Mouse (Mus musculus) ZHBTc4 (cell line): ENCODE results near the gene Olfr288.
A peak's percentile ranks its signal among the peaks of the same experiment; 100 is the strongest.

ENCODE experiments used
- DNase-seq: peaks from one replicate; pipeline ENCODE4 v3.0.0-alpha.2; 2011; ENCODE audit warnings: low read depth, low spot score

Olfr288 gene

DNA sequence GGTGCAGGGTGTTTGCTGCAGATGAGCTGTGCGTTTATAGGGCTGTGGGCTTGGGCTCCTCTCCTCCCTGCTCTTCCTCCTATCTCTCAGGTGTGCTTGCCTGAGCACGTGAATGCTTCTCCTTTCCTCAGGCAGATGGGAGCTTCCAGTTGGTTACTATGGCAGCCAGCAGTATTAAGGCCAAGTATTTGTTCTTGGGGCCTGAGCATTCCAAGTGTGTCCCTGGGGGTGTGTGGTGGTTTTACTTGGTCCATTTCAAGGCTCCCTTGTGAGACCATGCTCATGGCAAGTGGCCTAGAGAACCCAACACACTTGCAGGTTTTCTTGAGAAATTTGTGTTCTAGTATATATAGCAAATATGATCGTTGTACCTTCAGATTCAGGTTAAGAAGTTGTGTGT, at the start of gene Olfr288:
Gene Olfr288 (minus strand): TSS at position 101 of the 400 bp plus-strand sequence.
- no peak for DNase-seq

DNA sequence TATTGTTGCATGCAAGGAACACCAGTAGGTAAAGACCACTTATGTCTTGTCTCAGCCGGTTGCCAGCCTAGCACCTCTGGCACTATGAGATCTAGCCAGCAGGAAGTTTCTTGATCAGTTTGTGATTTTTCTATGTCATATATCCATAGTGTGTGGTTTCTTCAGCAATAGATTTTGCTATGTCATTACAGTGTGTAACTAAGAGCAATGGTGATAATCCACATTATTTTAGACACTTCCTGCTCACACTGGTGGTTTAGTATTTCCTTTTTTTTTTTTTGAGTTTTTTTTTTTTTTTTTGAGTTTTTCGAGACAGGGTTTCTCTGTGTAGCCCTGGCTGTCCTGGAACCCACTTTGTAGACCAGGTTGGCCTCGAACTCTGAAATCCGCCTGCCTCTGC, 40.1 kb upstream of the Olfr288 start:
- no peak for DNase-seq

DNA sequence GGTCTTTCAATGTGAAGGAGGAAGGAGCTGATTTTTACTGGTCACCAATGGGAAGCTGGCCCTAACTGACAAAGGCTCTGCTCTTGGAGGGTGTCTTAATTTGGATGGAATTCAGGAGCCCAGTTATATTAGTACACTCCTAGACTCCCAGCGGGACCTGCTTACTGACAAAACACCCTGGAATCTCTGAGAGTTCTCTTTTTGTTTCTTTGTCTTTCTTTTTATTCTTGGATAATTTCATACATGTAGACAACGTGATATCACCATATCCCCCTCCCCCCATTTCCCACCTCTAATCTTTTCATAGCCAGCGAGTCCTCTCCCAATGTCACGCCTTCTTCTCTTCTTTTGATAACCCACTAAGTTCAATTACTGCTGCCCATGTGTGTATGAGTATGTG, 39.0 kb upstream of the Olfr288 start, which contains the start of gene Olfr286:
Gene Olfr286 (minus strand): TSS at position 101 of the 400 bp plus-strand sequence.
- DNase-seq = no peak

DNA sequence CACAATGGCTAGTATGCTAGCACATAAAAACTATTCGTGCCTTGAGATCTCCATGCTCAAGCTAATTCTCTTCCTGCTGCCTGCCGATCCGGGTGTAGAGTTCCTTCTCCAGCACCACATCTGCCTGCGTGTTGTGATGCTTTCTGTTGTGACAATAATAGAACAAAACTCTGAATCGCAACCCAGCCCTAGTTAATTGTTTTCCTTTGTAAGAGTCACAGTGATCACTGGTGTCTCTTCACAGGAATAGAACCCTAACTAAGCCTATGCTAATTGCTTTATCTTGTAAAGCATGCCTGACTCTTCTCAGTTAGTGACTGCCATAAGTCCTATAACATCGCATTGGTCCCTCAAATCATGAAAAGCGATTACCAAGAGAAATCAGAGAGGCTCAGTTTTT, 30.8 kb upstream of the Olfr288 start:
- DNase-seq = peak; percentile 61

DNA sequence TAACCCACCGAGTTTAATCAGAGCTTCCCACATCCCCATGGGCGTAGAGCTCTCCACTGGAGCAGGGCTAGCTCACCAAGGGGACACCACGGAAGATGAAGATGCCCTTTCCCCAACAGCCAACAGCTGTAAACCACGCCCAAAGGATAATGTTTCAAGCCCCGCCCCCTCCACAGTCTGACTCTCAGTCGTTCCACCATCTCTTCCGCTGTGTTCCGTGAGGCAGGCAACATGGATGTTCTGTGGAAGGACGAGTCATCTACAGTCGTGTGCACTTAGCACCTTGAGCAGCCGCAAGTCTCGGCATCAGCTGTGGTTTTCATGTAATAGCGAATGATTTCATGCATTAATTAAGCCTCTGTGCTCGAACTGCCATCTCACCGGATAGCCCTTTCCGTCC, 30.3 kb upstream of the Olfr288 start:
- peak; percentile 60 for DNase-seq

DNA sequence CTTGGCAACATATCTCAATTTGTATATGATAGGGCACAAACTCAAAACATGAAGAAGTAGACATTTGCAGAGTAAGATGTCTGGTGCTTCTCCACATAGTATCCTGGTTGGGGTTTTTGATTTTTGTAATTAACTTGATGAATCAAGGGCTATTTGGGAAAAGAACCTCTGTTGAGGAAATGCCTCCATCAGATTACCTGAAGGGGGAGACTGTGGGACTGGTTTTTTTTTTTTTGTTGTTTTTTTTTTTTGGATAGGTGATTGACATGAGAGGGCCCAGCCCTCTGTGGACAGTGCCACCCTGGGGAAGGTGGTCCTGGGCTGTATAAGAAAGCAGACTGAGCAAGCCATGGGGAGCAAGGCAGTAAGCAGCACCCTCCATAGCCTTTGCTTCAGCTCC, 27.0 kb upstream of the Olfr288 start:
- no peak for DNase-seq

DNA sequence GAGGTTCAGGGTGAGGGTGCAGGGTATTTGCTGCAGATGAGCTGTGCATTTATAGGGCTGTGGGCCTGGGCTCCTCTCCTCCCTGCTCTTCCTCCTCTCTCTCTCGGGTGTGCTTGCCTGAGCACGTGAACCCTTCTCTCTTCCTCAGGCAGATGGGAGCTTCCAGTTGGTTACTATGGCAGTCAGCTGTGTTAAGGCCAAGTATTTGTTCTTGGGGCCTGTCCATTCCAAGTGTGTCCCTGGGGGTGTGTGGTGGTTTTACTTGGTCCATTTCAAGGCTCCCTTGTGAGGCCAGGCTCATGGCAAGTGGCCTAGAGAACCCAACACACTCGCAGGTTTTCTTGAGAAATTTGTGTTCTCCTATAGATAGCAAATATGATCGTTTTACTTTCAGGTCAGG, 25.5 kb upstream of the Olfr288 start, which contains the start of the genes Gm44579 and Olfr287:
Gene Gm44579 (minus strand): TSS at position 101 of the 400 bp plus-strand sequence.
Gene Olfr287 (minus strand): TSS at position 180 of the 400 bp plus-strand sequence.
- no peak for DNase-seq

DNA sequence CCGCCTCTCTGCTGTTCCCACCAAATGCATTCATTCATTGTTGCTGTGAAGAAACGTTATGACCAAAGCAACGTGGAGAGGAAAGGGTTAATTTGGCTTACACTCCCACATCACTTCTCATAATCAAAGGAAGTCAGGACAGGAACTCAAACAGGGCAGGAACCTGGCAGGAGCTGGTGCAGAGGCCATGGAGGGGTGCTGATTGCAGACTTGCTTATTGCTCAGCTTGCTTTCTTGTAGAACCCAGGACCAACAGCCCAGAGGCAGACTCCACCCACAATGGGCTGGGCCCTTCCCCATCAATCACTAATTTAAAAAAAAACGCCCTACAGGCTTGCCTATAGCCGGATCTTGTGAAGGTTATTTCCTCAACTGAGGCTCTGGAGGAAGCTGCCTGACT, 18.8 kb upstream of the Olfr288 start:
- DNase-seq = peak; percentile 41

DNA sequence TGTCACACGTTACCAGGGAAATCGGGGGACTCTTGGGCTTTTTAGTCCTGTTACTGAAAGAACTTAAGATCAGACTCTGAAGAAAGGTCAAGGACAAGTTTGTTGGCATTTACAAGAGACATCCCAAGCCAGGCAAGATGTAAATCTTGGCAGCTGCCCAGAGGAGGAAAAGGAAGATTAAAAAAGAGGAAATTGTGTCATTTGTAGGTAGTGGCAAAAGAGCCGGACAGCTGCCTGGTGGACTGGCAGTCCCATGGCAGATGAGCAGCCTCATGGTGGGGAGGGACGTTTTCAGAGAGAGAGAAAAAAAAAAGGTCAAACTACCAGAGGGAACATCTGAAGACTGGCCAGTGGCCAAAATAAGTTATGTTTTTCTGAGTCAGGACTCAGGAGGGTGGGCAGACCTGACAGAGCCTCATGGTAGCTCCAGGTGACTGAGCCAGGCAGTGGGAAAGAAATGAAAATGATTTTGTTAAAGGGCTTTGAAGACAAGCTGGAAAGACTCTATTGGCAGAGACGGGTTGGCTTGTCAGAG, 18.1 kb upstream of the Olfr288 start:
- no peak for DNase-seq

DNA sequence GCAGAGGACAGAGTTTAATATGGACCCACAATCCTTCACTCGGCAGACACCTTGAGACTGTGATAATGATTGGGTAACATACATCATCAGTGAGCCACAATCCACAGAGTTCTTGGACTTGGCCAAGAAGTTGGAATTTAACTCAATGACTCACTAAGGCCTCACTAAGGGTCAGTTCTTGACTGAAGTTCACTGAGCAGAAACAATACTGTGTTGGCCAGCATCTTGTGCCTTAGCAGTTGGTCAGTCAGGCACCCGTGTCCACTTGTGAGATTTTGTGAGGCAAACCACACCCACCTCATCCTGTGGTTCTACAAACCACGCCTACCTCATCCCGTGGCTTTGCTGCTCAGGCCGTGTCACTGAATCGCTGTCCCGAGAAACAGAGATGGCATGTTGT, 14.3 kb upstream of the Olfr288 start:
- no peak for DNase-seq

DNA sequence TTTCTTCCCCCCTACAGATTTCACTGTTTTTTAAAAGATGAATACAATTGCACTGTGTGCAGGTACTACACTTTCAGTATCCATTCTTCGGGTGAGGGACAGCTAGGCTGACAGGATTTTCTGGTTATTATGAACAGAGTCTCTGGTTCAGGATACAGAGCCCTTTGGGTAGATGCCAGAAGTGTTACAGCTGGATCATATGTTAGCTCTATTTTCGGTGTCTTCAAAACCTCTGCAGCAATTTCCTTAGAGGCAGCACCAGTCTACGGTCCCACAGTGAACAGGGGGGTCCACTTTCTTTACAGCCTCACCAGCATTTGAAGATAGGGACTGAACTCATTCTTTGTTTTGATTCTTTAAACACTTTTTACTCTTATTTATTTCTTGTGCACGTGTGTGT, 10.9 kb downstream of the Olfr288 start:
- no peak for DNase-seq

DNA sequence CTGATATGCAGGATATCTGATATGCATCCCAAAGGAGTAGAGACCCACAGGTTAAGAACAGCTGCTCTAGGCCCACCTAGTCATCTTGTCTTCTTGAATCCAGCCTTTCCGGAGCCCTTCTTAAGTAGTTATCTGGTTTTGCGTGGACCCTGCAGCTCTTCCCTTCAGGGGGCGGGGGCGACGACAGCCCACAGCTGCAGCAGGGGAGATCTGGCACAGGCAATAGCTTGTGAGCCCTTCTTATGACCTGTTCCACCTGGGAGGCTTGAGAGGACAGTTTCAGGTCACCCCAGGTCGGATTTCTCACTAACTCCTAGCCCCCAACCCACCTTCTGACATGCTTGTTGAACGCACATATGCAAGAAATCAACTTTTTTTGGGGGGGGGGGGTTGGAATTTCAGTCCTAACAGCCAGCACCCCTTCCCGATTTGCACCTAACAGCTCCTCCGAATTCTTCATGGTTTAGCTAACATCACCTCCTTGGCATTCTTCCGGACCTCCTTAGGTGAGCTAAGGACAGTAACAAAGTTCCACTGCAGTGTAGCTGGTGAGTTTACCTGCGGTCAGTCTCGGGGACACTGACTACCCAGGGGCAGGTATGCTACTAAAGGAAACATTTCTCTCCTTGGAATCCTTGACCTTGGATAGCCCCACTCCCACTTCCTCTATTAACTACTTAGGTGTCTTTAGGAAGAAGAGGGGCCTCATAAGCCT, 13.3 kb downstream of the Olfr288 start:
- no peak for DNase-seq

DNA sequence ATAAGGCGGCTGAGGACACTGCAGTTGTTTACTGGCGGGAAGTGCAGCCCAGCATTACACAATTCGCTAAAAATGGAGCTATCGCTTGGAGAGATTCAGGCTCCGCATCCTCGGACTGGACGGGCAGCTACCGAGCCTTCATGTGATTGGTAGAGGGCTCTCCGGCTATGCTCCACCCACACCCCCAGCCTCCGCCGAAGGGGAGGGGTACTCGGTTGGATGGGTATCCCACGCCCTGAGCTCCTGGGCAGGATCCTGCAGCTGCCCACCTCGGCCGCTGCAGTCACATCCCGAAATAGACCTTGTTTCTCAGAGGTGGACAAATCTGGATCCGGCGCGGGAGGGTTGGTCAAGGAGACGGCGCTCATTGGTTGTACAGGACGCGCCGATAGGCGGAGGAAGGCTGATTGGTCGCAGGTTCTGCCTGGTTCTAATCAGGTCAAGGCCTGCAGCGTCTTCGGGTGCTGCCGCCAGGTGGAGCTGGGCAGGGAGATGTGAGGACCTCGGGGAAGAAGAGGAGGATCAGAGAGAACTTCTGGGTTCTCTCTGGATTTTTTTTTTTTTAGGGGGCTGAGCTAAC, 14.1 kb downstream of the Olfr288 start:
- DNase-seq = peak; percentile 95

DNA sequence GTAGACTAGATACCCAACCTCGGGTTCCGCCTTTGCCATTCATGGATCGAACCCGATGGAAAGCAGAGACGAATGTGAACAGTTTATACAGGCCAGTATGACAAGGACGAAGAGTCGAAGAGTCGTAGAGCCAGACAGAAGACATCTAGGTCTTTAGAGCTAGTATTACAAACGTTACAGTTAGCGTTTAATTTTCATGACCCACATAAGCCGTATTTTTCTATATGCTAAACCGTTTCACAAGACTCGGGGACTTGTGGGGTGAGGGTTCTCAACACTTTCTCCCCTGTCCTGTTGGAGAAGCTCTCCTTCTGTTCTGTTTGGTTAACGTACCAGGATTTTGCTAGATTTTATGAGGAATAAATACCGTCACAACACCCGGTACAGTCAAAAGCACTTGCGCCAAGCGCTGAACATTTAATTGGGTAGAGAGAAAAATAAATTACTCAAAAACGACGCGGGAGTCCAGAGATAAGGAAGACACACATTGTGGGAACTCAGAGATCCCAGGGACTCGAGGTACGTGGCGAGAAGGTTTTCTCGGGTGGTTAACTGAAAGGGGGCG, 14.7 kb downstream of the Olfr288 start:
- no peak for DNase-seq

DNA sequence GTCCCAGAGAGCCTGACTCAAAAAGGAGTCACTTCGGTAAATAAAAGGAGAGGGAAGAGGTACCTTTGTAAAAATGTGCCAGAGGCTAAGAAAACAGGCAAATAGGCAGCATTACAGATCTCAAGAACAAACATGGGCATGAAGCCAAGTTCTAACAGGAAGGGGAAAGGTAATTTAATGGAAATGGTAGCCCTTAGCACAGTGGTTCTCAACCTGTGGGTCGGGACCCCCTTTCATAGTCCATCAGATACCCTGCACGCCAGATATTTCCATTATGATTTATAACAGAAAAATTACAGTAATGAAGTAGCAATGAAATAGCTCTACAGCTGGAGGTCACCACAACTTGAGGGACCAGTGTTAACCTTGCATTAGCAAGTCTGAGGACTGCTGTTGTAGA, 18.0 kb downstream of the Olfr288 start:
- DNase-seq = no peak

DNA sequence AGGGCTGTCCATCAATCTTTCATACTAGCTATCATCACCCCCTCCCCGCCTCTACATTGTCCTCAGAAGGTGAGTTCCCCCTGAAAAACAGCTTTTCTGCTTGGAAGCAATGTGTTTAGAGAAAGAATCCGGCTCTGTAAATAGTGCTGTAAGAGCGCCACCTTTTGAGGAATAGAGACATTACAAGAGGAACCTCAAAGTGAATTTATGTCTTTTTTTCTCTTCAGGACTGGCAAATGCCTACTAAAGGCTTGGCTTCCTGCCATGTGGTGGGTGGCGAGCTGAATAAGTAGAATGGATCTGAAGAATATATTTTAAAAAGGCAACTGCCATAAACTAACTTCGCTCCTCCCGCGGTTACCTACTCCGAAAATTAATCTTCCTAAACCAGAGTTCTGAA, 21.5 kb downstream of the Olfr288 start:
- DNase-seq = peak; percentile 68

DNA sequence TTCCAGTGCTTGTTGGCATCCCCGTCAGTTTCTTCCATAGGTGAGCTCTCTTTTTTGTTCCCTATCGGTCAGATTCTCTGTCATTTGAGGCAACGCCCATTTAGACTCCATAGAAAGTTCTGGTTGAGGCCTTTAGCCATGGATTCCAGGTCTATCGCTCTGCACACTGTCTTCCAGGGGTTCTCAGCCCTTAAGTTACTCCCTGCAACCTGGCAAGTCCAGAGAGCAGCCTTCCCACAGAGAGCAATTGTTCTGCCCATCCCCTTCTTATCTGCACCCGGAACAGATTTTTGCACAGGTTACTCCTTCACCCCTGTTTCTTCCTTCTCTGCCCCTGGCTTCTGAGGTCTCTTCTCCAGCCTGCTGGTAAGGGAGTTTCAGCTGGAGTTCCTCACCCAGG, 23.2 kb downstream of the Olfr288 start:
- no peak for DNase-seq

DNA sequence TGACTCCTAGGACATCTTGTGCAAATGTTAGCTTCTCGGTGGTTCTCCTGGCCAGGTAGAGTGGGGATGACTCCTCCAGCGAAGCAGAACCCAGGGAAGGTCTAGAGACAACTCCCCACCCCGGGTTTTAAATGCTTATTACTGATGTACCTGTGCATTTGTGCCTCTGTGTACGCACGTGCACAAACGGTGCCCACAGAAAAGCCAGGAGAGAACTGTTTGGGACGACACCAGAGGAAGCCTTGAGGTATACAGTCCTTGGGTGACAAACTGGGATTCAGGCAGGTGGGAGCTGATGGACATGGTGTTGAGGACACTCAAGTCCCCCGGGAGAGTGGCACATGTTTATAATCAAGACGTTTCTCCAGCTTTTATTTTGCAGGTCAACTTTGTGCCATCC, 24.4 kb downstream of the Olfr288 start:
- no peak for DNase-seq

DNA sequence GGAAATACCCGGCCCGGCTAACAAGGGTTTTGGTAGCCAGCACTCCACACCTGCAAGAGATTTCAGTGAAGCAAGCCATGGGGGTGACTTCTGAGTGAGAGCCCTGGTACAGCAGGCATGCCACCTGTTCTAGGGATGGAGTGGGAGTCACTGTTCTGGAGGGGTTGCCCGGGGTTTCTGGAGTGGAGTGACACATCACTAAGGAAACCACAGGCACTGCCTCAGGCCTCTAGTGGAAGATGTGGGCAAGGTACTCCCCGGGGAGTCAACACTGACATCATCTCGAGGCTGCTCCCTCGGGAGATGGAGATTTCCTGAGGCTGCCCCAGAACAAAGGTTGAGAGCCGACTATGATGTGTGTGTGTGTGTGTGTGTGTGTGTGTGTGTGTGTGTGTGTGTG, 25.0 kb downstream of the Olfr288 start:
- DNase-seq = peak; percentile 66

DNA sequence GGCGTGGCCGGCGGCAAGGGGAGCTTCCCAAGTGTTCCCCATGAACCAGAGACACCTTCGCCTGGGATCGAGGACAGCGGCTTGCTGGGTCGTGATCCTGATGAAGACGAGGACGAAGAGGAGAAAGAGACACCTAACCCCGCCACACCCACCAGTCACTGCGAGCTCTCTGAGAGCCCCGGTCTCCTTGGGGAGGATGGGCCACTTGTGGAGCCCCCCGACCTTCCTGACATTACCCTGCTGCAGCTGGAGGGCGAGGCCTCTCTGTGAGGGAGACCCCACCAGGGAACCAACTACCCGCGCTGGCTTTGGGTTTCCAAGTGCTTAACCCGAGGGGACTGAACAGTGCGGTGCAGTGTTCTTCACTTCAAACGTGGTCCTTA, 26.7 kb downstream of the Olfr288 start:
- DNase-seq = peak; percentile 12

DNA sequence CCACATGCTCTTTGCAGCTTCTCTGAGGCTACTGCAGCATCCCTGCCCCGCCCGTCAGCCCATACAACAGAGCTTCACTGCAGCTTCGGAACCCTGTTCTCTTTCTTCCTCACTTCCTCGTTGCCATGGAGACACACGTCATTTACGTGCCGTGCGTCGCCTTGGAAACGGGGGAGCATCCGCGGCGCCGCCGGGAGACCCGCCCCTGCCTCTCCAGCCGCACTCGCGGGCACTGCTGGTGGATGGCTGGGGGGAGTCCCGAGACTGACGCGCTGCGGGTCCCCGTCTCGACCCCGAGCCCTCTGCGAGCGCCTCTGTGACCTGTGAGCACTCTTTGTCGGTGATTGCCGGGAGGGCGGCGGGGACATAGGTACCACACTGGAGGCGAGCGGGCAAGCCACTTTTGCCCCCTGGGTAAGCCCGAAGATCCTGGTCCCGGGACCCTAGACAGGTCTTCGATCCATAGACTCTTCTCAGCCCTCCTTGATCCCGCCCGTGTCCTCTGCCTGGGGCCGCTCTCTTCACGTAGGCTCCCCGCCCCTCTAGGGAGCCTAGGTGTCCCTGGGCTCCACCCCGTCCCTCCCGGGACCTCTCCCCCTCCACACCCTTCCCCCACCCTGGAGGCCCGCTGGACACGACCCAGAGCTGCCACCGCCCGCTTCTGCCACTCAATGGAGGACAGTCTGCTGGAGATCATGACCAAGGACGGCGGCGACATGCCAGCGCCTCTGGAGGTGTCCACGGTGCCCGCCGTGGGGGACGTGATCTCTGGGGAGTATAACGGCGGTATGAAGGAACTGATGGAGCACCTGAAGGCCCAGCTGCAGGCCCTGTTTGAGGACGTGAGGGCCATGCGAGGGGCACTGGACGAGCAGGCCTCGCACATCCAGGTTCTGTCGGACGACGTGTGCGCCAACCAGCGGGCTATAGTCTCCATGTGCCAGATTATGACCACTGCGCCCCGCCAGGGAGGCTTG, 27.4 kb downstream of the Olfr288 start:
- peak; percentile 96 for DNase-seq
